28 mouse cellular contexts compared by ENCODE assay signal in the genomic region with DNA sequence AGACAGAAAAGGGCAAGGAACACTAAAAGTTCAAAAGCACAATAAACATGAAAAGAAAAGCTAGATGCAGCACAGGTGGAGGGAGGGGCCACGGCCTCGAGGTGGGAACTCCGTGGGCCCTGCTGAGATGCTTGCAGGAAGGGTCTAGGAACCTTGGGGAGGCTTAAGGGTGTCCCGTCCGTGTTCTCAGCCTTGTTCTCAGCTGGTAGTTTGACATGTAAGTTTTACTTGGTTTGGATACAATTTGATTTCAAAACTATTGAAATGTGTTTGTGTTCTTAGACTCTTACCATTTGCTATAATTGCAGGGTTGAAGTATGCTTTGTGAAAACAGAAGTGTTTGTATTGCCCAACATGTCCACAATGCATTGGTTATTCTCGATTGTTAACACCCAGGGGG.
DNase-seq lines count a peak whose midpoint lies in the region; ATAC-seq and TF ChIP-seq lines count a peak whose summit lies in the region.
"Had no signal": no experiment of that assay in that cellular context is flagged by ENCODE, and none has a peak within 500 bp of the region (broad histone marks: within the 10 kb centered on the region; RNA-seq: fewer than 3 reads in every experiment).

No protein-coding gene starts in this region.

- no peaks in the 10 kb centered on the region for H3K79me2 ChIP-seq in liver, adult 2 months (ENCODE audit: control insufficient read depth, insufficient read depth, low read length)

- H3K27me3 ChIP-seq in embryonic facial prominence, embryonic 15.5 days, result no peaks in the 10 kb centered on the region
- no peaks in the 10 kb centered on the region for H3K27me3 ChIP-seq in embryonic facial prominence, embryonic 10.5 days (replicated peaks; ENCODE audit: low read depth, poor library complexity, severe bottlenecking)
- H3K27me3 ChIP-seq in liver, adult 2 months (ENCODE audit: control insufficient read depth, insufficient read depth, low read length), result no peaks in the 10 kb centered on the region
- no peaks in the 10 kb centered on the region for H3K27me3 ChIP-seq in liver, embryonic 12.5 days (replicated peaks)
- H3K27me3 ChIP-seq in stomach, postnatal 0 days (ENCODE audit: control insufficient read depth, insufficient read depth, low read length), result no peaks in the 10 kb centered on the region
- H3K27me3 ChIP-seq: embryonic facial prominence, embryonic 12.5 days; forebrain, embryonic 13.5 days; heart, embryonic 13.5 days; Patski had no signal

- ATAC-seq in embryonic facial prominence, embryonic 15.5 days (ENCODE audit: insufficient number of reproducible peaks, low FRiP score, low TSS enrichment, low read depth), result no peak
- ATAC-seq in liver, embryonic 12.5 days, result no peak
- ATAC-seq in stomach, postnatal 0 days (ENCODE audit: low FRiP score, low TSS enrichment), result no peak
- ATAC-seq: forebrain, embryonic 13.5 days; forebrain, embryonic 16.5 days; hindbrain, postnatal 0 days; Patski had no signal

- 0 out of 2 replicates have a peak overlapping the region, but pooled peaks have one; percentile 7 for H3K27ac ChIP-seq in embryonic facial prominence, embryonic 15.5 days (replicated peaks)
- no peak overlapping the region for H3K27ac ChIP-seq in embryonic facial prominence, embryonic 10.5 days (replicated peaks)
- H3K27ac ChIP-seq in liver, adult 2 months (replicated peaks; ENCODE audit: insufficient read depth, low read depth, low read length), result no peak overlapping the region
- no peak overlapping the region for H3K27ac ChIP-seq in liver, embryonic 12.5 days
- H3K27ac ChIP-seq in stomach, postnatal 0 days (replicated peaks), result no peak overlapping the region
- H3K27ac ChIP-seq: embryonic facial prominence, embryonic 12.5 days; forebrain, embryonic 10.5 days; forebrain, embryonic 13.5 days; heart, embryonic 10.5 days; heart, embryonic 13.5 days; hindbrain, embryonic 14.5 days; hindbrain, postnatal 0 days had no signal

- no peak overlapping the region for H3K4me3 ChIP-seq in embryonic facial prominence, embryonic 15.5 days (replicated peaks)
- H3K4me3 ChIP-seq in embryonic facial prominence, embryonic 10.5 days, result no peak overlapping the region
- H3K4me3 ChIP-seq in liver, adult 2 months (ENCODE audit: insufficient read depth, low read depth, low read length), result no peak overlapping the region
- H3K4me3 ChIP-seq in liver, embryonic 12.5 days, result no peak overlapping the region
- H3K4me3 ChIP-seq in stomach, postnatal 0 days (ENCODE audit: low read depth, low read length), result no peak overlapping the region
- H3K4me3 ChIP-seq: embryonic facial prominence, embryonic 12.5 days; erythroblast, embryonic 14.5 days; forebrain, embryonic 10.5 days; forebrain, embryonic 13.5 days; heart, embryonic 10.5 days; heart, embryonic 13.5 days had no signal

- TF ChIP-seq EP300 in stomach, postnatal 0 days (optimal IDR thresholded peaks at IDR 0.05), result no peak

- no peaks in the 10 kb centered on the region for H3K36me3 ChIP-seq in embryonic facial prominence, embryonic 15.5 days
- H3K36me3 ChIP-seq in embryonic facial prominence, embryonic 10.5 days (replicated peaks), result no peaks in the 10 kb centered on the region
- H3K36me3 ChIP-seq in liver, adult 2 months (ENCODE audit: control insufficient read depth, insufficient read depth, low read length), result no peaks in the 10 kb centered on the region
- H3K36me3 ChIP-seq in liver, embryonic 12.5 days, result no peaks in the 10 kb centered on the region
- no peaks in the 10 kb centered on the region for H3K36me3 ChIP-seq in stomach, postnatal 0 days (ENCODE audit: control insufficient read depth, insufficient read depth, low read length)
- H3K36me3 ChIP-seq: embryonic facial prominence, embryonic 12.5 days; forebrain, embryonic 10.5 days; G1E had no signal

- H3K4me1 ChIP-seq in embryonic facial prominence, embryonic 15.5 days, result 0 out of 2 replicates have a peak, but pooled peaks cover 4% of the 10 kb centered on the region
- no peaks in the 10 kb centered on the region for H3K4me1 ChIP-seq in embryonic facial prominence, embryonic 10.5 days
- peaks cover 6% of the 10 kb centered on the region for H3K4me1 ChIP-seq in liver, adult 2 months (ENCODE audit: control insufficient read depth, insufficient read depth, low read length)
- no peaks in the 10 kb centered on the region for H3K4me1 ChIP-seq in liver, embryonic 12.5 days
- H3K4me1 ChIP-seq in stomach, postnatal 0 days (replicated peaks; ENCODE audit: control insufficient read depth, insufficient read depth), result no peaks in the 10 kb centered on the region
- H3K4me1 ChIP-seq: embryonic facial prominence, embryonic 12.5 days; forebrain, embryonic 10.5 days; forebrain, embryonic 13.5 days; heart, embryonic 10.5 days; heart, embryonic 13.5 days had no signal

- H3K4me2 ChIP-seq in embryonic facial prominence, embryonic 15.5 days (replicated peaks), result no peak overlapping the region
- H3K4me2 ChIP-seq in liver, embryonic 12.5 days, result no peak overlapping the region
- H3K4me2 ChIP-seq in stomach, postnatal 0 days (replicated peaks; ENCODE audit: low read depth), result no peak overlapping the region
- H3K4me2 ChIP-seq: embryonic facial prominence, embryonic 12.5 days; forebrain, embryonic 13.5 days; heart, embryonic 13.5 days; hindbrain, embryonic 14.5 days had no signal

- TF ChIP-seq CTCF in liver, adult 2 months (IDR thresholded peaks at IDR 0.05; ENCODE audit: low read depth, low read length), result no peak
- no peak for TF ChIP-seq CTCF in stomach, postnatal 0 days (IDR thresholded peaks at IDR 0.05; ENCODE audit: low read depth)

- no peak for DNase-seq in embryonic facial prominence, embryonic 10.5 days (ENCODE audit: low spot score)
- peak; percentile 49 for DNase-seq in liver, adult 2 months (ENCODE audit: extremely low read depth, low read depth, low spot score)
- DNase-seq in lung, postnatal 36 days, result peak; percentile 39
- DNase-seq in lung, postnatal 4 days, result no peak
- peak; percentile 6 for DNase-seq in gonadal fat pad, adult 2 months (ENCODE audit: low read depth)
- DNase-seq in stomach, postnatal 0 days (ENCODE audit: low spot score), result no peak
- DNase-seq: adrenal gland, postnatal 10 days; adrenal gland, postnatal 36 days; cerebellum, adult 18-20 months; cerebellum, adult 9-10 months; cerebellum, postnatal 14 days; gastrocnemius, postnatal 10 days; gastrocnemius, postnatal 36 days; heart, postnatal 14 days; heart, postnatal 4 days had no signal

- 80% methylated on average over 6 of the region's 6 CpGs for WGBS in embryonic facial prominence, embryonic 15.5 days
- 84% methylated on average over 6 of the region's 6 CpGs for WGBS in embryonic facial prominence, embryonic 10.5 days
- 62% methylated on average over 6 of the region's 6 CpGs for WGBS in liver, adult 2 months
- 69% methylated on average over 6 of the region's 6 CpGs for WGBS in liver, embryonic 12.5 days (ENCODE audit: insufficient replicate concordance)
- WGBS in stomach, postnatal 0 days, result 83% methylated on average over 6 of the region's 6 CpGs

- H3K9ac ChIP-seq in embryonic facial prominence, embryonic 15.5 days, result no peak overlapping the region
- no peak overlapping the region for H3K9ac ChIP-seq in liver, adult 2 months (ENCODE audit: low read depth, low read length)
- no peak overlapping the region for H3K9ac ChIP-seq in liver, embryonic 12.5 days
- H3K9ac ChIP-seq in stomach, postnatal 0 days (ENCODE audit: low read length), result no peak overlapping the region
- H3K9ac ChIP-seq: embryonic facial prominence, embryonic 12.5 days; forebrain, embryonic 13.5 days; heart, embryonic 13.5 days; hindbrain, embryonic 14.5 days had no signal

- H3K9me3 ChIP-seq in embryonic facial prominence, embryonic 15.5 days (replicated peaks), result peaks cover 11% of the 10 kb centered on the region; the same call in 1 of the 2 replicates
- peaks cover 9% of the 10 kb centered on the region; the same call in 1 of the 2 replicates for H3K9me3 ChIP-seq in embryonic facial prominence, embryonic 10.5 days
- no peaks in the 10 kb centered on the region for H3K9me3 ChIP-seq in liver, embryonic 12.5 days (replicated peaks)
- H3K9me3 ChIP-seq in stomach, postnatal 0 days (ENCODE audit: control insufficient read depth, low read length), result no peaks in the 10 kb centered on the region
- H3K9me3 ChIP-seq: embryonic facial prominence, embryonic 12.5 days; G1E; heart, embryonic 10.5 days had no signal

- no peak for TF ChIP-seq POLR2A in liver, adult 2 months (IDR thresholded peaks at IDR 0.05; ENCODE audit: extremely low read depth, insufficient read depth, low read length)

Comparison
In these comparisons a context has a peak if more than half of its experiments do, and no peak if none do; other contexts are left out.
1. DNase-seq: peak in liver, adult 2 months (single experiment), lung, postnatal 36 days (single experiment) and gonadal fat pad, adult 2 months (single experiment); none in embryonic facial prominence, embryonic 10.5 days (single experiment), lung, postnatal 4 days (0 of 2) and stomach, postnatal 0 days (single experiment).